Mouse (Mus musculus): ENCODE measurements at regions not wholly inside any gene's neighbourhood (a gene's known extent, or its start where the extent isn't known, plus 50 kb on each side); places are given as distances from the start of the nearest gene placed in this dataset.
A peak's percentile ranks its signal among the peaks of the same experiment; 100 is the strongest.

- no peak for DNase-seq (ENCODE audit: low spot score in 2 of 2)
Observed at GRCm38 (mm10) chr2:8628007-8628406, 1118.6 kb upstream of the Celf2 start.

- no peak for DNase-seq (ENCODE audit: low spot score in 2 of 2)
Observed at GRCm38 (mm10) chr2:8628485-8629208, 1119.3 kb upstream of the Celf2 start.

DNA sequence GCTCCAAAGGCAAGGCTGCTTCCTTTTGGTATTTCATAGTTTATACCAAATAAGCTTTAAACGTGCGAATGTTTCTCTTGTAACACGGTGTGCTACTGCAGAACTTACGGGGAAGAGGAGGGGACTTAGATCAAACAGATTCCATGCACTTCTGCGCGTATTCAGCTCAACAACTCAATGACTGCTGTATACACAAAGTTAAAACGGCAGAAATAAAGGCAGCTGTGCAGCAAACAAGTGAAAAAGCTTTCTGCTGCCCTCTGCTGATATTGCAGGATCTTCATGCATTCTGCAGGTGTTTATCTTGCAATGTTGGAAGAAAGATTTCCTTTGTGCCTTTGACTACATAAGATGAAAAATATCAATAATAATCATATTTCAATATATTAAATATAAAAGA, 1128.7 kb upstream of the Celf2 start:
- no peak for DNase-seq (ENCODE audit: low spot score in 2 of 2)

GRCm38 (mm10) chr2:8639282-8639681, 1129.9 kb upstream of the Celf2 start:
- DNase-seq (ENCODE audit: low spot score in 2 of 2): no peak

DNA sequence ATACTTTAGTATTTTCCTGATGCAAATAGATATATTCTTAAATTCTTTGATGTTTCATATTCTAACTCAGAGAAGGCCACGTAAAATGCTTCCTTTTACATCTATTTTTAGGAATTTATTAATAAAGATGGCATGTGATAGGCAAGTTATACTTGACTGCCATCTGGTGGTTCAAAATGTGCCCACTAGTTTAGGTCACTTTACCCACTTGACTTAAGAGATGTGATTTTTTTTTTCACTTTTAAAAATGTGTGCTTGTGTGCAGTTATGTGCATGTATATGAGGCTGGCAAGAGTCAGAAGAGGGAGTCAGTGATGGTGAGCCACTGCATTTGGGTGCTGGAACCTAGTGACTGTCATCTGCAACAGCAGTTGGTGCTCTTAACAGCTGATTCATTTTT, 1136.1 kb upstream of the Celf2 start:
- DNase-seq (ENCODE audit: low spot score in 2 of 2): no peak

GRCm38 (mm10) chr2:8660544-8660943, 1151.2 kb upstream of the Celf2 start:
- DNase-seq (ENCODE audit: low spot score in 2 of 2): no peak

DNA sequence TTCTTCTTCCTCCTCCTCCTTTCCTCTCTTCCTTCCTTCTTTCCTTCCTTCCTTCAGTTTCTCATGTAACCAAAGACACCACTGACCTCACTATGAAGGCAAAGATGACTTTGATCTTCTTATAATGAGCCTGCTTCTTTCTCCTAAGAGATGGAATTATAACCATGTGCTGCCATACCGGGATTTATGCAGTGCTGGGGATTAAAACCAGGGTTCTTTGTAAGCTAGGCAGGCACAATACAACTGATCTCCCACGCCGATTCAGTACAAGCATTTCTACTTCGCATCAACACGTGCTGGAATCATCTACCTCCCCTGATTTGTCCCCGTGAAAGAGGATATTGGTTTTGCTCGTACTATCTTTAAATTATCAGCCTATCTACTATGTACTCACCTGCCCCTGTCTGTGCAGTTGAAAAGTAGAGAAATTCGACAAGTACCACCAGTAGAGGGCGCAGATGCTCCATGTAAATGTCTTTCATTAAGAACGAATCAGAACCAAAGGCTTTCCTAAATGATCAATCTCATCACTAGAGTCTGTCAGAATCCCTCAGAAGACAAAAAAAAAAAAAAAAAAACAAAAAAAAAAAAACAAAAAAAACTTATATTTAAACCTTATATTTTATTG, 1164.5 kb upstream of the Celf2 start:
- peak; percentile 12 to 15 for DNase-seq (ENCODE audit: low spot score in 2 of 2)

DNA sequence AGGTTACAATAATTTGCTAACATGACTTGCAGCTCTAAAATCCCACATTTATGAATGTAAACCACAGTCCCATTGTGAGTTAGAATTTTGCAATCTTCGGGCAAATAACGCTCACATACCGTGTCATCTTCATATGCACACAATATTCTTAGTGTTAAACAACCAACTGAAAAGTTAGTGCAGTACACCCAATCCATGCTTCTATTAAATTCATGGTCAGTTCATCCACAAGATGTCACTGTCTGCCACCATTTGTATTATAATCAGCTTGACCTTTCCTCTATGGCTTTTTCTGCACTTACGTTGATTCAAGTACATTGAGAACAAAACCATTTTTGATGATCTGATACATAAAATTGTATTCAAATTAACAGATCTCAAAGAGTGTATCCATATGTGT, 1166.2 kb upstream of the Celf2 start:
- no peak for DNase-seq (ENCODE audit: low spot score in 2 of 2)

DNA sequence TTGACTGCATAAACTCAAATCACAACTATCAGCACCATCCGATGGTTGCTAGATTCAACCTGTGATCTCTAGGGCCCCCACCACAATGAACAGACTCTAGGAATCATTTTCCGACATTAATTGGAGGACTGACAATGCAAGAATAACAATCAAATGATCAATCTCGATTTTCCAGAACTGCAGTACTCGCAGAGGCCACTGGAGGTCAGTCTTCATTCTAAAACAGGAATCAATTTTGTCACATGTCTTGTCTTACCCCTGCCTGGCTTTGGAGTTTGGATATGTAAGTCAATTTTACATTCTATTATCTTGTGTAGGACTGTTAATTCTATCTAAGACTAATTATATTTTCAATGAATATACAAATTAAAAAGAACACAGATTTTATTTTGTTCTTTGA, 1167.2 kb upstream of the Celf2 start:
- no peak for DNase-seq (ENCODE audit: low spot score in 2 of 2)

- DNase-seq (ENCODE audit: low spot score in 2 of 2): no peak
Observed at GRCm38 (mm10) chr2:8690846-8691643, 1181.7 kb upstream of the Celf2 start.

DNA sequence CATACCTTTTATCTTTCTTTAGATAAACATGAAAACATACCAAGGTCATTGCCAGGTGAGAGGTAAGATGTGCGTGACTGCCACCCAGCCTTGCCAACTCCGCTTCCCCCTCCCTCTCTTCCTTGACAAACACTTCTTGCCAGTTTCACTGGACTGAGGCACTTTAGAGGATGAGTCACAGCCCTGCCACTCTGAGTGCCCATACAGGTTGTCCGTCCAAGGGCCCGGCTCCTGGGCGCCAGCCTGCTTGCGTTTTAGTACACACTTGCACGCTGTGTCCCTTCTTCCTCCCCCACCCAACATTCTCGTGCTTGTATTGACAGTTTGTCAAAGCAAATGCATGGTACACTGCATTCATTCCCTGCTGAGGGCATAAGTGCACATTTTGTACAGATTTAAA, 1151.7 kb upstream of the 4930412O13Rik start:
- no peak for DNase-seq (ENCODE audit: low spot score in 2 of 2)

- DNase-seq (ENCODE audit: low spot score in 2 of 2): no peak
Observed at GRCm38 (mm10) chr2:8754142-8754541, 1126.9 kb upstream of the 4930412O13Rik start.

- no peak for DNase-seq (ENCODE audit: low spot score in 2 of 2)
Observed at GRCm38 (mm10) chr2:8756546-8756945, 1124.5 kb upstream of the 4930412O13Rik start.

DNA sequence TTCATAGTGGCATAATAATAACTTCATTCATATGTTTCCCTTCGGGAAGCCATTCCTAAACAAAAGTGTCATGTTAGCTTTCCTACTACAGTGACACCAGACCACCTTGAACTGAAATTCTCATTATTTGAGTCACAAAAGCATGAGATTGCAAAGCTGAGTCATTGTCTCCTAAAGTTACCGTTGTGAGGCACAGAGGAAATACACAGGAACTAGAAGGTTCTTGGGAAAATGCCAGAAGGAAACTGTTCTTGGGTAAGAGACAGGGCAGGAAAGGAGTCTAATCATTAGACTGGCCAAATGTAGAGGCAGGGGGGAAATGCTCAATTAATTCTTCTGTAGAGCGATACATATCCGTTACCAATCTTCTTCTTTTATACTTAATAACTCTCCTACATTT, 1110.4 kb upstream of the 4930412O13Rik start:
- no peak for DNase-seq (ENCODE audit: low spot score in 2 of 2)

DNA sequence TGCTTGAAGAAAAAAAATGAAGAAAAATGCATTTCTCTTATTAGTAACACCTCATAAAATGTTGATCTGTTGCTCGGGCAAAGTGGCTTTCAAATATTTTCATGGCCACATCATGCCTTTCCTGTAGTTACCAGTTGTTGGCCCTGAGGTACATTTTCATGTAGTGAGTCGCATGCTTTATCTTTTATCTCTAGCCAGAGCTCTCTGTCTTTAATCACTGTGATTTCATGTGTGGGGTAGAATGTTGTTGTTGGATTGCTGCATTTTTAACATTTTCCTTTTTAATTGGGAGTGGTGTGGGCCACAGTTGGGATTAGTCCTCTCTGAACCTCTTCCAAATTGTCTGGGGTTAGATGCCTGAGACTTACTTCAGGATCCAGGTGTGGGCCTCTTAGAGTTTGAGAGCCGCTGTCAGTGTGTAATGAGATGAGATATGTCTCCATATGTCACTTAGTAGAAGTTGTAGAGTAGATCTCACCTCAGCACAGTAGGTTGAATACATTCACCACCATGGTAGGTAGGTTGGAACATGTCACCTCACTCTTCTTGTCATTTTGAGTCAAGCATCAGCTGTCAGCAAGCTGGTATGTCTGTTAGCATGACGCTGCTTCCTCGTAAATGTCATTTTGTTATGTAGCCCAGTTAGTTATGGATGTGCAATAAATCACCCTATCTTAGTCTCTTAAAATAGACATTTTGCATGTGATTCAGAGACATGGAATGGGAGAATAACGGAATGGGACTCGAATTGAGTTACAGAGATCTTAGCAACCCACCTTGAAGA, 1099.7 kb upstream of the 4930412O13Rik start:
- DNase-seq (ENCODE audit: low spot score in 2 of 2): no peak

GRCm38 (mm10) chr2:8782225-8782624, 1098.8 kb upstream of the 4930412O13Rik start:
- DNase-seq (ENCODE audit: low spot score in 2 of 2): no peak

DNA sequence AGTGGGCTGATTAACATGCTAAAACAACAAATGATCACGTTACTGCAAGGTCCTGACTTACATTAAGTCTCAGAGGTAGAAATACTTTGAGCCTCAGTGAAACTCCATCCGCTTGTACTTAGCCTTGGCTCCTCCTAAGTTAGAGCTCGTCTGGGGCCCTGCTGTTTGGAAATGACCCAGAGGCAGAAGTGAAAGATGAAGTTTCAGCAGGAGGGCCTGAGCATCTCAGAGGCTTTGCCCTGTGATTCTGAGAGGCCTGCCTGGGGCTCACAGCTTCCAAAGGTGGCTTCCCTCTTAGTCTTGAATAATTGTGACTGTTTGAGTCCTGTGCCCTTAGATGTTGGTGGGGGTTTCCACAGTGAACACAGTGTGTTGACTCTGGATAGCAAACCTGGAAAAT, 1079.0 kb upstream of the 4930412O13Rik start:
- no peak for DNase-seq (ENCODE audit: low spot score in 2 of 2)

- no peak for DNase-seq (ENCODE audit: low spot score in 2 of 2)
Observed at GRCm38 (mm10) chr2:8809609-8810008, 1071.4 kb upstream of the 4930412O13Rik start.

DNA sequence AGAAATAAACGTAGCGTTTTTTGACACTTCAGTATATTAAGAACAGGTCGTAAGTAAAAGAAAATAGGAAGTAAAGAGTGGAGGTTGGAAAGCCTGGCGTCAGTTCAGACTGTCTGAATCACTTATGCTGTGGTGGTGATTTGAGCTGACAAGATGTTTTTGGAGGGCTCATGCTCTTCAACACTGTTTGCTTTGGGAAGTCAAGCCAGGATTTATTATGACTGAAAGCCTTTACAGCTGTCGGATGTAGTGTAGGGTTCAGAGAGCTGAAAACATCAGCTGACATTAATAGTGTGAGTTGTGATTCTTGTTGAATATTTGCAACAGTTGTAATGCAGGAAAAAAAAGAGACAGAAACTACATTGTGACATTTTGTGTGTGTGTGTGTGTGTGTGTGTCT, 1062.9 kb upstream of the 4930412O13Rik start:
- no peak for DNase-seq (ENCODE audit: low spot score in 2 of 2)

DNA sequence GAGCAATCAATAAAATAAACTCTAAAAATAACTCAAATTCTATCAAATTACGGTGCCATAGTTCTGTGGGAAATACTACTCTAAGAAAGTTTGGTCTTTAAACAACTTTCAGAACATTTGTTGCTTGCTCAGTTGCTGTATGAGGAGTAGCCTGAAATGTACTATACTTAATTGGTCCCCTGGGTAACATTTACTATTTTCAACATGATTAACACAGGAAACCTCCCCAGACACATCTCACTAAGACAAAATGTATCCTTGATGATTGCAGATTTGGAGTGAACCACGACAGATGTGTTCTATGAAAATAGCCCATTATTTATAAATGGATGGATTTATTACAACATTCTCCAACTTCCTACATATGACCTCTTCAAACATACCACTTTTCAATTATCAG, 1055.6 kb upstream of the 4930412O13Rik start:
- DNase-seq (ENCODE audit: low spot score in 2 of 2): no peak

Data from adrenal gland, postnatal 4 days (tissue).